Mouse (Mus musculus): ENCODE measurements around the gene Tsga10ip.
"Not testable (repeated sequence)": the region's sequence is repeated elsewhere in the genome, so short reads cannot be mapped to it uniquely, and the experiment has no call there.

Gene Tsga10ip

GRCm38 (mm10) chr19:5424092-5424781 is 21.9 kb upstream of the Tsga10ip start:
- DNase-seq (ENCODE audit: low spot score in 2 of 2) = peak; percentile 50 to 67

- DNase-seq (ENCODE audit: low spot score in 2 of 2) = no peak
Observed at GRCm38 (mm10) chr19:5423561-5423960, 21.2 kb upstream of the Tsga10ip start.

- DNase-seq (ENCODE audit: low spot score in 2 of 2) = no peak
Observed at GRCm38 (mm10) chr19:5422895-5423443, 20.6 kb upstream of the Tsga10ip start.

GRCm38 (mm10) chr19:5422267-5422666 is 19.9 kb upstream of the Tsga10ip start:
- DNase-seq (ENCODE audit: low spot score in 2 of 2) = no peak

GRCm38 (mm10) chr19:5421784-5422183 is 19.5 kb upstream of the Tsga10ip start:
- DNase-seq (ENCODE audit: low spot score in 2 of 2) = no peak

GRCm38 (mm10) chr19:5420579-5420978 is 18.3 kb upstream of the Tsga10ip start:
- no peak for DNase-seq (ENCODE audit: low spot score in 2 of 2)

- DNase-seq (ENCODE audit: low spot score in 2 of 2) = no peak
Observed at GRCm38 (mm10) chr19:5419630-5420029, 17.3 kb upstream of the Tsga10ip start.

- no peak for DNase-seq (ENCODE audit: low spot score in 2 of 2)
Observed at GRCm38 (mm10) chr19:5418750-5419466, 16.6 kb upstream of the Tsga10ip start.

GRCm38 (mm10) chr19:5414534-5414957 is 12.2 kb upstream of the Tsga10ip start:
- no peak for DNase-seq (ENCODE audit: low spot score in 2 of 2)

GRCm38 (mm10) chr19:5413840-5414239 is 11.5 kb upstream of the Tsga10ip start:
- no peak for DNase-seq (ENCODE audit: low spot score in 2 of 2)

- DNase-seq (ENCODE audit: low spot score in 2 of 2) = no peak
Observed at GRCm38 (mm10) chr19:5411961-5412360, 9.6 kb upstream of the Tsga10ip start.

- DNase-seq (ENCODE audit: low spot score in 2 of 2) = no peak
Observed at GRCm38 (mm10) chr19:5410641-5411040, 8.3 kb upstream of the Tsga10ip start.

GRCm38 (mm10) chr19:5409068-5409467 is 6.7 kb upstream of the Tsga10ip start:
- no peak for DNase-seq (ENCODE audit: low spot score in 2 of 2)

- no peak for DNase-seq (ENCODE audit: low spot score in 2 of 2)
Observed at GRCm38 (mm10) chr19:5408057-5409001, 6.0 kb upstream of the Tsga10ip start.

- DNase-seq (ENCODE audit: low spot score in 2 of 2) = peak in 1 of 2 experiments; percentile 48
Observed at GRCm38 (mm10) chr19:5407133-5407532, 4.8 kb upstream of the Tsga10ip start.

GRCm38 (mm10) chr19:5406531-5407126 is 4.3 kb upstream of the Tsga10ip start:
- DNase-seq (ENCODE audit: low spot score in 2 of 2) = peak in 1 of 2 experiments; percentile 18

- no peak for DNase-seq (ENCODE audit: low spot score in 2 of 2)
Observed at GRCm38 (mm10) chr19:5405924-5406323, 3.6 kb upstream of the Tsga10ip start.

GRCm38 (mm10) chr19:5401073-5401472 is 1.3 kb downstream of the Tsga10ip start:
- not testable (repeated sequence) for DNase-seq (ENCODE audit: low spot score in 2 of 2)

GRCm38 (mm10) chr19:5395371-5395770 is 7.0 kb downstream of the Tsga10ip start:
- DNase-seq (ENCODE audit: low spot score in 2 of 2) = no peak

- no peak for DNase-seq (ENCODE audit: low spot score in 2 of 2)
Observed at GRCm38 (mm10) chr19:5394168-5394567, 8.2 kb downstream of the Tsga10ip start.

GRCm38 (mm10) chr19:5392892-5393291 is 9.4 kb downstream of the Tsga10ip start:
- DNase-seq (ENCODE audit: low spot score in 2 of 2) = peak in 1 of 2 experiments; percentile 73
